Mouse (Mus musculus): ENCODE results near the gene Clasp2.

DNA sequence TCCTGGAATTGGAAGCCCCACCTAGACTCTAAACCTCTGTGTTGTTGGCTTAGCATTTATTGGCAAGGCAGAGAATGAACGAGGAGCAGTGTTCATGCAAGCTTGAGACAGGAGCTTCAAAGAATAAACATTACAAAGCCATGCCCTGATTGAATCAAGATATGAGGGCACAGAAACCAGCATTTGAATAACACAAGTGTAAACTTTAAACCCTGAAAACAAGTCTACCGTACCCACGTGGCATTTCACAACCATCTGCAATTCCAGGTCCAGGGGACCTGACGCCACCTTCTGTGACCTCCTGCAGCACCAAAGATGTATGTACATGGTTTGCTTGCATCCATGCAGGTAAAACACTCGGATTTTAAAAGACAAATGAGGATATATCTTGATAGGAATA, 181.4 kb downstream of the Clasp2 start:
- TF ChIP-seq CTCF (IDR thresholded peaks at IDR 0.05 in 2 of 3, conservative IDR thresholded peaks at IDR 0.05 in 1 of 3; ENCODE audit: control insufficient read depth in 1 of 3, insufficient read depth in 1 of 3, low read depth in 2 of 3, low read length in 3 of 3, poor library complexity in 1 of 3, severe bottlenecking in 1 of 3): no peak
- no peak for TF ChIP-seq E2F4 (IDR thresholded peaks at IDR 0.05; ENCODE audit: borderline replicate concordance, low read depth, low read length)
- no peak for TF ChIP-seq CHD2 (IDR thresholded peaks at IDR 0.05; ENCODE audit: low read length)
- TF ChIP-seq HCFC1 (IDR thresholded peaks at IDR 0.05; ENCODE audit: low read depth, low read length): no peak
- TF ChIP-seq POLR2AphosphoS2 (IDR thresholded peaks at IDR 0.05; ENCODE audit: low read length): no peak

All from MEL (cell line).